Mouse (Mus musculus): ENCODE measurements around the gene Ipp. TPM values are rescaled to one million over a fixed set of nuclear protein-coding genes. Genes with fewer than 3 reads are reported as not detected.

Gene Ipp
- polyA plus RNA-seq, 2 experiments = 3.2 to 6.0 TPM

GRCm38 (mm10) chr4:116493646-116494045, 13.7 kb upstream of the Ipp start:
- no peak overlapping the region for H3K4me2 ChIP-seq (ENCODE audit: low read depth)
- TF ChIP-seq CTCF (IDR thresholded peaks at IDR 0.05; ENCODE audit: low read depth) = no peak
- no peak for TF ChIP-seq EP300 (IDR thresholded peaks at IDR 0.05; ENCODE audit: low read depth)
- 68% methylated on average over 5 of the region's 5 CpGs for WGBS (ENCODE audit: insufficient replicate concordance)
- H3K27me3 ChIP-seq (ENCODE audit: control insufficient read depth, insufficient read depth, low read length) = no peaks in the 10 kb centered on the region
- DNase-seq (ENCODE audit: low read depth in 3 of 3, low spot score in 3 of 3) = no peak
- H3K9me3 ChIP-seq (ENCODE audit: control insufficient read depth, low read length) = no peaks in the 10 kb centered on the region
- no peak for ATAC-seq (ENCODE audit: insufficient read depth)
- H3K36me3 ChIP-seq (replicated peaks; ENCODE audit: control insufficient read depth, insufficient read depth, low read depth) = no peaks in the 10 kb centered on the region
- H3K9ac ChIP-seq (replicated peaks) = no peak overlapping the region
- no peak overlapping the region for H3K27ac ChIP-seq
- H3K4me1 ChIP-seq (replicated peaks; ENCODE audit: control insufficient read depth in 2 of 2, insufficient read depth in 2 of 2, low read length in 1 of 2) = peaks cover 5 to 7% of the 10 kb centered on the region in 2 experiments; a peak in 3 of 4 replicates
- no peak overlapping the region for H3K4me3 ChIP-seq (ENCODE audit: insufficient read depth in 1 of 2, low read depth in 2 of 2, low read length in 2 of 2)

- Histone ChIP-seq H3K9me3 (ENCODE audit: control insufficient read depth, low read length) (no peaks in the 10 kb centered on the region), H3K27me3 (ENCODE audit: control insufficient read depth, insufficient read depth, low read length) (no peaks in the 10 kb centered on the region), H3K4me1 (replicated peaks; ENCODE audit: control insufficient read depth in 2 of 2, insufficient read depth in 2 of 2, low read length in 1 of 2) (no peaks in the 10 kb centered on the region; a peak in 1 of 4 replicates), H3K36me3 (replicated peaks; ENCODE audit: control insufficient read depth, insufficient read depth, low read depth) (no peaks in the 10 kb centered on the region), H3K4me3 (ENCODE audit: insufficient read depth in 1 of 2, low read depth in 2 of 2, low read length in 2 of 2) (no peak overlapping the region), H3K4me2 (ENCODE audit: low read depth) (no peak overlapping the region), H3K9ac (replicated peaks) (no peak overlapping the region), H3K27ac (no peak overlapping the region)
- 63% methylated on average over 3 of the region's 3 CpGs for WGBS (ENCODE audit: insufficient replicate concordance)
- ATAC-seq (ENCODE audit: insufficient read depth) (no peak), DNase-seq (ENCODE audit: low read depth in 3 of 3, low spot score in 3 of 3) (no peak)
- no peak for TF ChIP-seq EP300 (IDR thresholded peaks at IDR 0.05; ENCODE audit: low read depth)
- no peak for TF ChIP-seq CTCF (IDR thresholded peaks at IDR 0.05; ENCODE audit: low read depth)
Observed at GRCm38 (mm10) chr4:116499978-116500377, 7.4 kb upstream of the Ipp start.

GRCm38 (mm10) chr4:116506886-116507424, 394 bp upstream of the Ipp start:
- no peaks in the 10 kb centered on the region for H3K36me3 ChIP-seq (replicated peaks; ENCODE audit: control insufficient read depth, insufficient read depth, low read depth)
- H3K27ac ChIP-seq = peak overlapping the region; percentile 36
- TF ChIP-seq EP300 (IDR thresholded peaks at IDR 0.05; ENCODE audit: low read depth) (no peak), CTCF (IDR thresholded peaks at IDR 0.05; ENCODE audit: low read depth) (no peak)
- H3K9ac ChIP-seq (replicated peaks) = peak overlapping the region; percentile 95
- no peaks in the 10 kb centered on the region for H3K27me3 ChIP-seq (ENCODE audit: control insufficient read depth, insufficient read depth, low read length)
- peak overlapping the region; percentile 69 to 83 for H3K4me3 ChIP-seq (ENCODE audit: insufficient read depth in 1 of 2, low read depth in 2 of 2, low read length in 2 of 2)
- ATAC-seq (ENCODE audit: insufficient read depth) (peak; percentile 17; the same call in 1 of the 2 replicates), DNase-seq (ENCODE audit: low read depth in 3 of 3, low spot score in 3 of 3) (no peak)
- no peaks in the 10 kb centered on the region for H3K9me3 ChIP-seq (ENCODE audit: control insufficient read depth, low read length)
- peak overlapping the region; percentile 86 for H3K4me2 ChIP-seq (ENCODE audit: low read depth)
- WGBS (ENCODE audit: insufficient replicate concordance) = 23% methylated on average over 11 of the region's 11 CpGs
- H3K4me1 ChIP-seq (replicated peaks; ENCODE audit: control insufficient read depth in 2 of 2, insufficient read depth in 2 of 2, low read length in 1 of 2) = peaks cover 11 to 12% of the 10 kb centered on the region in 2 experiments

GRCm38 (mm10) chr4:116531109-116531508, 23.8 kb downstream of the Ipp start:
- Histone ChIP-seq H3K9ac (replicated peaks) (no peak overlapping the region), H3K27ac (no peak overlapping the region), H3K4me2 (ENCODE audit: low read depth) (no peak overlapping the region), H3K36me3 (replicated peaks; ENCODE audit: control insufficient read depth, insufficient read depth, low read depth) (peaks cover 9% of the 10 kb centered on the region; the same call in 1 of the 2 replicates), H3K9me3 (ENCODE audit: control insufficient read depth, low read length) (no peaks in the 10 kb centered on the region), H3K4me3 (ENCODE audit: insufficient read depth in 1 of 2, low read depth in 2 of 2, low read length in 2 of 2) (no peak overlapping the region), H3K4me1 (replicated peaks; ENCODE audit: control insufficient read depth in 2 of 2, insufficient read depth in 2 of 2, low read length in 1 of 2) (no peaks in the 10 kb centered on the region), H3K27me3 (ENCODE audit: control insufficient read depth, insufficient read depth, low read length) (no peaks in the 10 kb centered on the region)
- DNase-seq (ENCODE audit: low read depth in 3 of 3, low spot score in 3 of 3) = no peak
- TF ChIP-seq EP300 (IDR thresholded peaks at IDR 0.05; ENCODE audit: low read depth) (no peak), CTCF (IDR thresholded peaks at IDR 0.05; ENCODE audit: low read depth) (peak; percentile 39)
- no peak for ATAC-seq (ENCODE audit: insufficient read depth)
- WGBS (ENCODE audit: insufficient replicate concordance) = 59% methylated on average over 2 of the region's 2 CpGs

- Histone ChIP-seq H3K36me3 (replicated peaks; ENCODE audit: control insufficient read depth, insufficient read depth, low read depth) (no peaks in the 10 kb centered on the region), H3K4me2 (ENCODE audit: low read depth) (no peak overlapping the region), H3K4me3 (ENCODE audit: insufficient read depth in 1 of 2, low read depth in 2 of 2, low read length in 2 of 2) (no peak overlapping the region), H3K27me3 (ENCODE audit: control insufficient read depth, insufficient read depth, low read length) (no peaks in the 10 kb centered on the region), H3K4me1 (replicated peaks; ENCODE audit: control insufficient read depth in 2 of 2, insufficient read depth in 2 of 2, low read length in 1 of 2) (no peaks in the 10 kb centered on the region), H3K27ac (no peak overlapping the region), H3K9ac (replicated peaks) (no peak overlapping the region), H3K9me3 (ENCODE audit: control insufficient read depth, low read length) (no peaks in the 10 kb centered on the region)
- DNase-seq (ENCODE audit: low read depth in 3 of 3, low spot score in 3 of 3) (no peak), ATAC-seq (ENCODE audit: insufficient read depth) (no peak)
- no peak for TF ChIP-seq CTCF (IDR thresholded peaks at IDR 0.05; ENCODE audit: low read depth)
Observed at GRCm38 (mm10) chr4:116536351-116536750, 29.0 kb downstream of the Ipp start.
